Mouse (Mus musculus) erythroblast, embryonic 14.5 days (primary cell): ENCODE results near the gene Ttc39a. TPM values are rescaled to one million over a fixed set of nuclear protein-coding genes. Genes with fewer than 3 reads are reported as not detected.

ENCODE experiments used
- H3K27me3 ChIP-seq: 2 replicates; pipeline ENCODE4 v1.6.1; 2012; ENCODE audit warnings: inconsistent platforms; ENCODE audit not compliant: control insufficient read depth
- H3K36me3 ChIP-seq: 2 replicates; pipeline ENCODE4 v1.6.1; 2012; ENCODE audit warnings: mild to moderate bottlenecking, inconsistent platforms; ENCODE audit not compliant: control insufficient read depth
- H3K4me1 ChIP-seq: 2 replicates; pipeline ENCODE4 v1.6.1; 2012; ENCODE audit warnings: inconsistent platforms; ENCODE audit not compliant: control insufficient read depth
- H3K4me3 ChIP-seq: replicated peaks from 2 replicates; pipeline ENCODE3; 2012; ENCODE audit warnings: moderate library complexity, mild to moderate bottlenecking, inconsistent platforms
- H3K9me3 ChIP-seq: 2 replicates; pipeline ENCODE4 v1.6.1; 2012; ENCODE audit warnings: low read length, inconsistent platforms, mixed read lengths; ENCODE audit not compliant: control insufficient read depth
- GATA1 ChIP-seq: IDR thresholded peaks from 2 replicates; pipeline ENCODE4 v1.6.1; 2012; ENCODE audit warnings: low read length, inconsistent platforms, mixed read lengths
- TAL1 ChIP-seq: IDR thresholded peaks from 3 replicates; pipeline ENCODE4 v1.6.1; 2012; ENCODE audit warnings: low read length, inconsistent platforms, mixed read lengths
- polyA plus RNA-seq: library from polyadenylated mRNA; stranded (reverse); fragments of >175 nt; gene quantifications from 2 replicates; pipeline ENCODE4 v1.2.3, GENCODE M21; 2012

Gene Ttc39a
- polyA plus RNA-seq, 1 experiment, result 5.5 TPM

DNA sequence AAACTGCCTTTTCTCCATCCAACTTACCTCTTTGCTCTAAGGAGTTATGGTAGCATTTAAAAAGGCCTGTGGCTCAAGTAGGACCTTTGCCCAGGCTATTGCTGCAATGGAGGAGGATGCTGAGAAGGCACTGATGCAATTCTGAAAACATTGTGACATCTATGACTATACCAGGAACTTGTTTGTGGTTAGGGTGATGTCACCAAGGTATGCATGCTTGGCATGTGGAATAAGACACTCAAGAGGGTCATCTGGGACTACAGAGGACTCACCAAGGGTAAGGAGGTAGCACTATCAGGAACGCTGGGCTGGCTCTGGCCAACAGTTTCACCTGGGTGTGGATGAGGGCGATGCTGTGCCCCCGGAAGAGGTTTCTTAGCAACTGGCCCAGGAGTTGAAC is 78.2 kb downstream of the Ttc39a start, which contains the start of gene Rnf11:
Rnf11 (minus strand) TSS at position 108 of the 400 bp plus-strand sequence.
- H3K36me3 ChIP-seq, result no peaks in the 10 kb centered on the region
- TF ChIP-seq GATA1 (no peak), TAL1 (no peak)

DNA sequence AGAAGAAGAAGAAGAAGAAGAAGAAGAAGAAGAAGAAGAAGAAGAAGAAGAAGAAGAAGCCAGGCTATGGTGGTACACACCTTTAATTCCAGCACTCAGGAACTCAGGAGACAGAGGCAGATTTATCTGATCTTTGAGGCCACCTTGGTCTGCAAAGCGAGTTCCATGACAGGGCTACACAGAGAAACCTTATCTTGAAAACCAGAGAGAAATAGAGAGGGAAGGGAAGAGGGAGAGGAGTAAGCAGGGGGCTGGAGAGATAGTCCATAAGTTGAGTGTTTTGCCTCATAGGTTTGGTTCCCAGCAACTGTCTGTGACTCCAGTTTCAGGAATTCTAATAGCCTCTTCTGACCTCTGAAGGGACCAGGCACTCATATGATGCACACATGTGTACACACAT is 82.4 kb downstream of the Ttc39a start:
- peaks cover 14% of the 10 kb centered on the region for H3K27me3 ChIP-seq
- H3K4me1 ChIP-seq, result peaks cover 25% of the 10 kb centered on the region
- no peaks in the 10 kb centered on the region for H3K36me3 ChIP-seq
- no peaks in the 10 kb centered on the region for H3K9me3 ChIP-seq
- no peak overlapping the region for H3K4me3 ChIP-seq
- TF ChIP-seq TAL1 (0 out of 3 replicates have a peak, but pooled peaks have one; percentile 13), GATA1 (no peak)

More for the DNA sequence above, 78.2 kb downstream of the Ttc39a start, which contains the start of gene Rnf11:
- peaks cover 42% of the 10 kb centered on the region for H3K27me3 ChIP-seq
- H3K4me1 ChIP-seq, result peaks cover 23% of the 10 kb centered on the region
- H3K9me3 ChIP-seq, result no peaks in the 10 kb centered on the region
- H3K4me3 ChIP-seq, result no peak within 1 kb of the TSS

DNA sequence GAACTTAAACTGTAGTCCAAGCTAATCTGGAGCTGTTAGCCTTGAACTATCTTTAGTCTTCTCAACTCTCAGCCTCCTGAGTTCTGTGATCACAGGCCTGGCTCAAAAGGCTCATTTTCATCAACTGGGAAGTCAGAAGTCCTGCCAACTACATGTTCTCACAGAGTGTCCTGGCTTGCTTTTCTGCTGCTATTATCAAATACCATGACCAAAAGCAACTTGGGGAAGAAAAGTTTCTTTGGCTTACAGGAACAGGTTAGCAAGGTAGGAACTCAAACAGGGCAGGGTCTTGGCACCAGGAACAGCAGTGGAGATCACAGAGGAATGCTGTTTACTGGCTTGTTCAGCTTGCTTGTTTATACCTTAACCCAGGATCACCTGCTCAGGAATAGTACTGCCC is 87.2 kb downstream of the Ttc39a start:
- Histone ChIP-seq H3K27me3 (peaks cover 13% of the 10 kb centered on the region), H3K4me1 (peaks cover 10% of the 10 kb centered on the region), H3K4me3 (no peak overlapping the region), H3K9me3 (no peaks in the 10 kb centered on the region), H3K36me3 (no peaks in the 10 kb centered on the region)
- TF ChIP-seq GATA1 (no peak), TAL1 (no peak)

Other genes with a start within 250 kb of the Ttc39a start
- 0.44 and 0.47 TPM in 2 replicates for gene Osbpl9, start 204.4 kb upstream of the Ttc39a start, polyA plus RNA-seq
- not detected in 2 replicates for gene Calr4, start 172.1 kb upstream of the Ttc39a start, polyA plus RNA-seq
- 1.2 TPM in 2 replicates for gene Eps15, start 126.4 kb upstream of the Ttc39a start, polyA plus RNA-seq
- gene Rnf11, start 78.1 kb downstream of the Ttc39a start, polyA plus RNA-seq, result 23.6 and 24.5 TPM in 2 replicates
- gene 4930522H14Rik, start 124.7 kb downstream of the Ttc39a start, polyA plus RNA-seq, result not detected in 2 replicates